Mouse (Mus musculus): ENCODE measurements at regions not wholly inside any gene's neighbourhood (a gene's known extent, or its start where the extent isn't known, plus 50 kb on each side); places are given as distances from the start of the nearest gene placed in this dataset.
A peak's percentile ranks its signal among the peaks of the same experiment; 100 is the strongest.
"Not testable (repeated sequence)": the region's sequence is repeated elsewhere in the genome, so short reads cannot be mapped to it uniquely, and the experiment has no call there.

DNA sequence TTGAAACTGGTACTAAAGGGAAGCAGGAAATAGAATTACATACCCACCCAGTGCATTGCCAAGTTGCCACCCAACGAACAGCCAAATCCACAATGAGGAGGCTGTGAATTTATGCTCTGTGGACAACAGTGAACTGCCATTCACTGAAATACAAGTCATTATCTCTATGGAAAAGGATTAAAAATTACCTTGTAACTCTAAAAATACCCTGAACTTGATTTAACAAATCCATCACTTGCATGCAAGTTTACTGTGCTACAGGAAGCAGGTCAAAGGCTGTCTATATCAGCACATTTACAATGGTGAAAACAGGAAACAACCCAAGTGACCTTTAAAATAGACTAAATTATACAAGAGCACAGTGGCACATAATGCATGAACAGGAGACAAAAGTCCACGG, 202.2 kb upstream of the Sema6d start:
- no peak for DNase-seq

DNA sequence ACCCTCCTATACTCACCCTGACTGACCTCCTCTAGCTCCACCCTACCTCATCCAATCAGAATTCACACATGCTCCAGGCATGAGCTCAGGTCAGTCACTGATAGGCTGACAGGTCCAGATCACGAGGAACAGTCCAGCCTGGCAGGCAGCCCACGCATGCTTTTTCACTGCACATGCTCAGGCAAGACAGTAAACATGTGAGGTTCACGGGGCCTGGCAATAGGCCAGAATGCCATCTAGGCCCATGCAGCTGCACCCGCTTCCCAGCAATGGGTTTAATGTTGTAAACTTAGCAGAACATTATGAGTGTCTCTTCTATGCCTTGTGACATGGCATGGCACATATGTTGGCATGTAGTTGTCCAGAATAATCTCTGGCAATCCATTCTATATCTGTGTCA, 177.8 kb upstream of the Sema6d start:
- not testable (repeated sequence) for DNase-seq

DNA sequence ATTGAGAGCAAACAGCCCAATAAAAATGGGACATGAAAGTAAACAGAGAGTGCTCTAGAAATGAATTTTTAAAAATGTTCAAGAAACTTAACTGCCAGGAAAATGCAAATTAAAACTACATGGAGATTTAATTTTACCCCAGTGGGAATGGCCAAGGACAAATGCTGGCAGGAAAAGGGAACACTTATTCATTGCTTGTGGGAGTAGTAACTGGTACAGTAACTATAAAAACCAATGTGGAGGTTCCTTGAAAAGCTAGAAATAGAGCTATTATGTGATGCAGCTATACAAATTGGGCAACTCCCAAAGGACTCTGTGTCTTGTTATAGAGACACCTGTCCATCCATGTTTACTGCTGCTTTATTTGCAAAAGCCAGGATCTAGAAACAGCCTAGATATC, 175.7 kb upstream of the Sema6d start:
- DNase-seq, result peak; percentile 6

DNA sequence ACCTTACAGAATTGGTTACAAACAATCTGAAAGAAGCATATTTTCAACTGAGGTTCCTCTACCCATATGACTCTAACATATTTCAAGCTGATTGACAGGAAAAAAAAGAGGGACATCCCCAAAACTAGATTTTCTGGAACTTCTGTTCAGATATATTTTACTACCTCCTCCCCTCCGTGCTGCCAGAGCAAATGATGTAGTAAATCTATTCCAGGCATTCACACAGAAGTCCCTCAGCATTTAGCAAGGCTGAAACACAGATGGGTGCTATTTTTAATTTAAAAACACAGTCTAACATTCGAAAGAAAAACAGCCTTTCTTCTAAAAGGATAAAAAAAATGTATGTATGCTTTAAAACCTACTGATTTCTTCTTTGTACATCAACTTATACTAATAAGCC, 169.4 kb upstream of the Sema6d start:
- no peak for DNase-seq

DNA sequence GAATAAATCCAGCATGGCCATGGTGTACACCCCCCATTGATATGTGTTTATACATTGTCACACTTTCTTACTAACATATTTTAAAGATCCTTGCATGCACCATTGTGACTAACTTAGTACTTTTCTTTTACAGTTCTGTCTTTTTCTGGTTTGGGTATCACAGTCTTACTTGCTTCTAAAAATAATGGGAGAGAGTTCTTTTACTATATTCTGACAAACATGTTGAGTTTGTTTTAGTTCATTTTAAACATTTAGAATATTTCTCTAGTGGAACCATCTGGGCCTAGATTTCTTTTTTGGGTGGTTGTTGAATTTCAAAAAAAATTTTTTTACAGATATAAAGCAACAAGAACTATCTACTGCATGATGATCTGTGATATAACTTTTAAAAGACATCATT, 161.7 kb upstream of the Sema6d start:
- no peak for DNase-seq

DNA sequence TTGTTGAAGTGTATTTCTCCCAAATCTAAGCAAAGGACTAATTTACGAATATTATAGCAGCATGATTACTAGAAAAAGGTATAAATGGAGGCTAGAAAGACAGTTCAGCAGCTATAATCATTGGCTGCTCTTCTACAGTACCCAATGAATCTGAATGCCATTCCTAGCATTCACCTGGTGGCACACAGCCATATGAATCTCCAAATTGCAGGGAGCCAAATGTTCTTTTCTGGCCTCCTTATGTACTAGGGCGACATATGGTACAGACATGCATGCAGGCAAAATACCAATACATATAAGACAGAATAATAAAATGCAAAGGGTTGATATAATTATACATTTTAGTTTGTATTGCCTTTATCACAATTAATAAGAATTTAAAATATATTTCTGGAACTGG, 152.9 kb upstream of the Sema6d start:
- DNase-seq, result no peak

DNA sequence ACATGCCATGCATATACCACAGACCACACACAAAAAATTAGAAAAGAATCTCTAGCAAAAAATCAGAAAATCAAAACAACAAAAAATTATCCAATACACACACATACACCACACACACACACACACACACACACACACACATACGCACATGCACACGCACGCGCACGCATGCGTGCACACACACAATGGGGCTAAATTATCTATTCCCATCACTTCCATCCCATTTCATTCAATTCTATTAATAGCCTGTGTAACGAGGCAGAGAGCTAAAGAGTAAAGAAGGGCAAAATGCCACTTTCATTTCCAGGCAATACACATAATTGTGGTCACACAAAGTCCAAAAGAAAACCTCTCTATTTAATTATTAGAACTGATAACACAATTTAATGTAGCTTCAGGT, 126.2 kb upstream of the Sema6d start:
- no peak for DNase-seq

DNA sequence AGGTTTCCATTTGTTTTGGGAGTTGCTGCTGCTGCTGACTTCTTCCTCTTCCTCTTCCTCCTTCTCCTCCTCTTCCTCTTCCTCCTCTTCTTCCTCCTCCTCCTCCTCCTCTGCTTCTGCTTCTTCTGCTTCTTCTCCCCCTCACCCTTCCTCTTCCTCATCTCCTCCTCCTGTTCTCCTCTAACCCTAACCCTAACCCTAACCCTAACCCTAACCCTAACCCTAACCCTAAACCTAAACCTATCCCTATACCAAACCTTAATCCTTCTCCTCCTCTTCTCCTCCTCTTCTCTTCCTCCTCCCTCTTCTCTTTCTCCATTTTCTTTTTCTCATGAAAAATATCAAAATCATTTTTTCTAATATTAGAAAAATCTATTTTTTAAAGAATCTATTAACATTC, 86.3 kb upstream of the Sema6d start:
- DNase-seq, result no peak

DNA sequence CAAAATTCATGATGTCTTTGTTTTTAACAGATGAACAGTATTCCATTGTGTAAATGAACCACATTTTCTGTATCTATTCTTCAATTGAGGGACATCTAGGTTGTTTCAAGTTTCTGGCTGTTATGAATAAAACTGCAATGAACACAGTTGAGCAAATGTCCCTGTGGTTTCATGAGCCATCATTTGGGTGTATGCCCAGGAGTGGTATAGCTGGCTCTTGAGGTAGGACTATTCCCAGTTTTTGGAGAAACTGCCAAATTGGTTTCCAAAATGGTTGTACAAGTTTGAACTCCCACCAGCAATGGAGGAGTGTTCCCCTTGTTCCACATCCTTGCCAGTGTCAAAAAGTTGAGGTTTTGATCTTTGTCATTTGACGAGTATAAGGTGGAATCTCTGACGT, 74.2 kb upstream of the Sema6d start:
- DNase-seq, result peak; percentile 17

Measured in right cerebral cortex, postnatal 25 days (tissue).